Mouse (Mus musculus) intestine, embryonic 15.5 days (tissue): Measurements from ENCODE around the gene Nacc1. TPM values are rescaled to one million over a fixed set of nuclear protein-coding genes. Genes with fewer than 3 reads are reported as not detected.
A peak's percentile ranks its signal among the peaks of the same experiment; 100 is the strongest.

ENCODE experiments used
- ATAC-seq: fragments of 200-750 bp; cut with Nextera tagmentation; 2 replicates; pipeline ENCODE4 v1.8.0; 2017; ENCODE audit warnings: moderate TSS enrichment, moderate library complexity
- H3K27ac ChIP-seq: fragments of 300-500 bp; sonication (generic); 2 replicates; pipeline ENCODE4 v1.5.1; 2015; ENCODE audit warnings: mild to moderate bottlenecking, inconsistent platforms
- H3K27me3 ChIP-seq: fragments of 300-500 bp; sonication (generic); replicated peaks from 2 replicates; pipeline ENCODE4 v1.6.1; 2015; ENCODE audit warnings: inconsistent platforms
- H3K36me3 ChIP-seq: fragments of 300-500 bp; sonication (generic); 2 replicates; pipeline ENCODE4 v1.6.1; 2015; ENCODE audit warnings: inconsistent platforms
- H3K4me1 ChIP-seq: fragments of 300-500 bp; sonication (generic); replicated peaks from 2 replicates; pipeline ENCODE4 v1.6.1; 2015; ENCODE audit warnings: inconsistent platforms
- H3K4me2 ChIP-seq: fragments of 300-500 bp; sonication (generic); replicated peaks from 2 replicates; pipeline ENCODE4 v1.6.1; 2015; ENCODE audit warnings: mild to moderate bottlenecking, inconsistent platforms
- H3K4me3 ChIP-seq: fragments of 300-500 bp; sonication (generic); replicated peaks from 2 replicates; pipeline ENCODE4 v1.5.1; 2015; ENCODE audit warnings: inconsistent platforms
- H3K9ac ChIP-seq: fragments of 300-500 bp; sonication (generic); 2 replicates; pipeline ENCODE4 v1.6.1; 2015; ENCODE audit warnings: inconsistent platforms
- H3K9me3 ChIP-seq: fragments of 300-500 bp; sonication (generic); 2 replicates; pipeline ENCODE4 v1.6.1; 2016; ENCODE audit warnings: inconsistent platforms
- WGBS: fragments of 180-500 bp; shearing (Covaris S2); methylation state at CpG from one replicate; pipeline ENCODE4 v1.1.7; 2015; 5-methylcytosine and 5-hydroxymethylcytosine counted together
- polyA plus RNA-seq: library from polyadenylated mRNA; unstranded; fragments of >200 nt; fragmentation: Nextera tagmentation; extraction: Ambion mirVana; gene quantifications from 2 replicates; pipeline ENCODE4 v1.2.1, GENCODE M21; 2015

Gene Nacc1
- polyA plus RNA-seq: 14.8 and 17.0 TPM in 2 replicates

DNA sequence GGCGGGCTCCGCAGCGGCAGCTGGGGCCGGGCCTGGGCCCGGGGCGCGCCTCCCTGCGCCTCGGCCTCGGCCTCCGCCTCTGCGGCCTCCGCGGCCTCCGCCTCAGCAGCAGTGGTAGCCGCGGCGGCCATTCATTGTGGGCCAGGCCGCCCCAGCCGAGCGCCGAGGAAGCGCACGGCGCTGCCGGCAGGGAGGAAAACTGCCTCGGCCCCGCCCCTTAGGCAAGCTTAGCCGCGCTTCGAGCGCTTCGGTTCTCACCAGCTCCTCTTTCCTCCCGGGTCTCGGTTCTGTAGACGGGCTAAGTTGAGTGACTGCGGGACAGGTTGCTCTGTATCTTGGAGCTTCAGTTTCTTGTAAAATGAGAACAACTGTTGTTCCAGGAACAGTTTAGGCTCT lies at the start of gene Nacc1:
TSS of gene Nacc1 (minus strand) at position 158 of the 396 bp plus-strand sequence.
- H3K9ac ChIP-seq: peak within 1 kb of the TSS; percentile 100
- under 1% methylated on average over 36 of the region's 37 CpGs for WGBS

GRCm38 (mm10) chr8:84736521-84736920 lies 48.9 kb upstream of the Nacc1 start:
- WGBS: 87% methylated on average over 4 of the region's 4 CpGs
- no peak overlapping the region for H3K4me3 ChIP-seq
- H3K9me3 ChIP-seq: no peaks in the 10 kb centered on the region
- no peak for ATAC-seq
- no peaks in the 10 kb centered on the region for H3K36me3 ChIP-seq
- H3K27me3 ChIP-seq: peaks cover 19% of the 10 kb centered on the region
- H3K27ac ChIP-seq: no peak overlapping the region
- H3K4me2 ChIP-seq: no peak overlapping the region
- peaks cover 53% of the 10 kb centered on the region for H3K4me1 ChIP-seq
- H3K9ac ChIP-seq: no peak overlapping the region

More for the DNA sequence above, at the start of gene Nacc1:
- peak; percentile 86 for ATAC-seq
- Histone ChIP-seq H3K9me3 (no peaks in the 10 kb centered on the region), H3K4me1 (peaks cover 31% of the 10 kb centered on the region), H3K36me3 (peaks cover 3% of the 10 kb centered on the region; the same call in 1 of the 2 replicates), H3K4me3 (peak within 1 kb of the TSS; percentile 100), H3K27me3 (no peaks in the 10 kb centered on the region), H3K4me2 (peak within 1 kb of the TSS; percentile 81), H3K27ac (peak within 1 kb of the TSS; percentile 92)

DNA sequence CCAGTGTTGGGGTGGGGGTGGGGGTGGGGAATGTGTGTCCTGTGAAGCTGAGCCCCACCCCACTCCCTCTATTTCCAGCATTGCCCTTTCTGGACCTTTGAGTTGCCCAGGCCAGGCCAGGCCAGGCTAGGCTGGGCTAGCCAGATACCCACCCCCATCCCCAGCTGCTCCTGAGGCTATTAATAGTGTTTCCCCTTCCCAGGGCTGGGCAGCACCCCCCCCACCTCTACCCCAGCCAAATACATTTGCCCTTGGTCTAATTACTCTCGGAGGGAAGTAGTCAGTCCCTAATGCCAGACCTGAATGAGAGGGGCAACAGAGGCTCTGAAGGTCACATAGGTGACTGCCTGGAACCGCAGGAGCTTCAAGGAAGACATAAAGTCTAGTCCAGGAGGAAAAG lies 47.9 kb upstream of the Nacc1 start:
- Histone ChIP-seq H3K9ac (no peak overlapping the region), H3K27ac (no peak overlapping the region), H3K4me3 (no peak overlapping the region), H3K9me3 (no peaks in the 10 kb centered on the region), H3K4me2 (no peak overlapping the region), H3K4me1 (peaks cover 53% of the 10 kb centered on the region), H3K27me3 (peaks cover 19% of the 10 kb centered on the region), H3K36me3 (no peaks in the 10 kb centered on the region)
- 49% methylated on average over 2 of the region's 2 CpGs for WGBS
- no peak for ATAC-seq

DNA sequence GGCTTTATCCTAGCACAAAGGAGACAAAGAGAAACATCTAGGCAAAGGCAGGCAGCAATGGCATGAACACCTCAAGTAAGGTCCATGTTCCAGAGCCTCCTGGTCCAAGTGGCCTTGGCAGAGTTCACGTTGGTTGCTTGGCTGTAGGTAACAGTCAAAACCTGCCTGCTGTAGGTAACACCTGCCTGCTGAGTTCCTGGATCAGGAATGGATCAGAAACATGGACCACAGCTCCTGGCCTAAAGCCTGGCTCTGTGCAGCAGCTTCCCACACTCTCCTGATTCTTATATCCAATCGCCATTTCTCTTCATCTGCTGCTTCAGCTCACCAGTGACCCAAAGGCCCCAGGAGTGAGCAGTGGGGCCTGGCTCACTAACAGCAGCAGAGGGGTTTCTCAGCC lies 47.0 kb upstream of the Nacc1 start:
- H3K27ac ChIP-seq: no peak overlapping the region
- no peaks in the 10 kb centered on the region for H3K36me3 ChIP-seq
- H3K4me2 ChIP-seq: no peak overlapping the region
- no peak overlapping the region for H3K9ac ChIP-seq
- no peak for ATAC-seq
- peaks cover 19% of the 10 kb centered on the region for H3K27me3 ChIP-seq
- no peak overlapping the region for H3K4me3 ChIP-seq
- H3K9me3 ChIP-seq: no peaks in the 10 kb centered on the region
- H3K4me1 ChIP-seq: peaks cover 53% of the 10 kb centered on the region
- WGBS: 83% methylated on average over 2 of the region's 2 CpGs

- no peak overlapping the region for H3K4me2 ChIP-seq
- peaks cover 19% of the 10 kb centered on the region for H3K27me3 ChIP-seq
- H3K9me3 ChIP-seq: no peaks in the 10 kb centered on the region
- WGBS: 93% methylated on average over 6 of the region's 6 CpGs
- ATAC-seq: no peak
- no peak overlapping the region for H3K27ac ChIP-seq
- H3K36me3 ChIP-seq: no peaks in the 10 kb centered on the region
- H3K4me1 ChIP-seq: peaks cover 48% of the 10 kb centered on the region
- no peak overlapping the region for H3K4me3 ChIP-seq
- H3K9ac ChIP-seq: no peak overlapping the region
These were observed 46.3 kb upstream of the Nacc1 start for GRCm38 (mm10) chr8:84733959-84734358.

DNA sequence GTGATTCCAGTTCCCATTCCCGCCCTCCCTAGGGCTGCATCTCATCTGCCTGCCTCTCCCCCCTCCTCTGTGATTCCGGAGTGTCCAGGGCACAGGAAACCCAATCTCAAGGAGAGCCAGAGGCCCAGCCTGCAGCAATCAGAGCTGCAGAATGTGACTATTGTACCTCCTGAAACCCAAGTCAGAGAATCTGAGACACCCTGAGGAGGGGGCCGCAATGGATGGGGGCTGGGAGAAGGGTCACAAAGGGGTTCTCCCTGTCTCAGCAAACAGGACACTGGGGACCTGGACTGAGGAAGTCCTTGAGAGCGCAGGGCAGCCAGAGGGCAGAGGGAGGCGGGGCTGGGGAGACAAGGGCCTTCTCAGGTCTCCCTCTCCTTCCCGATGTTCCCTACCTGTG lies 45.3 kb upstream of the Nacc1 start:
- Histone ChIP-seq H3K4me3 (no peak overlapping the region), H3K27ac (0 out of 2 replicates have a peak overlapping the region, but pooled peaks have one; percentile 19), H3K36me3 (no peaks in the 10 kb centered on the region), H3K9me3 (no peaks in the 10 kb centered on the region), H3K4me1 (peaks cover 40% of the 10 kb centered on the region), H3K9ac (no peak overlapping the region), H3K27me3 (peaks cover 10% of the 10 kb centered on the region), H3K4me2 (no peak overlapping the region)
- 41% methylated on average over 6 of the region's 6 CpGs for WGBS
- no peak for ATAC-seq

GRCm38 (mm10) chr8:84732545-84732944 lies 44.9 kb upstream of the Nacc1 start:
- H3K27me3 ChIP-seq: peaks cover 10% of the 10 kb centered on the region; the same call in 1 of the 2 replicates
- peaks cover 37% of the 10 kb centered on the region for H3K4me1 ChIP-seq
- no peaks in the 10 kb centered on the region for H3K36me3 ChIP-seq
- no peak overlapping the region for H3K9ac ChIP-seq
- no peak for ATAC-seq
- H3K4me2 ChIP-seq: no peak overlapping the region
- H3K9me3 ChIP-seq: no peaks in the 10 kb centered on the region
- H3K4me3 ChIP-seq: no peak overlapping the region
- H3K27ac ChIP-seq: peak overlapping the region; percentile 19; the same call in 1 of the 2 replicates
- 50% methylated on average over 5 of the region's 5 CpGs for WGBS

- no peak overlapping the region for H3K4me2 ChIP-seq
- 64% methylated on average over 11 of the region's 11 CpGs for WGBS
- 0 out of 2 replicates have a peak, but pooled peaks have one; percentile 7 for ATAC-seq
- peaks cover 7% of the 10 kb centered on the region; the same call in 1 of the 2 replicates for H3K27me3 ChIP-seq
- H3K36me3 ChIP-seq: no peaks in the 10 kb centered on the region
- H3K4me1 ChIP-seq: peaks cover 37% of the 10 kb centered on the region
- peak overlapping the region; percentile 54; the same call in 1 of the 2 replicates for H3K27ac ChIP-seq
- H3K9ac ChIP-seq: no peak overlapping the region
- no peaks in the 10 kb centered on the region for H3K9me3 ChIP-seq
- H3K4me3 ChIP-seq: no peak overlapping the region
These were observed 43.9 kb upstream of the Nacc1 start for GRCm38 (mm10) chr8:84731371-84732177.

DNA sequence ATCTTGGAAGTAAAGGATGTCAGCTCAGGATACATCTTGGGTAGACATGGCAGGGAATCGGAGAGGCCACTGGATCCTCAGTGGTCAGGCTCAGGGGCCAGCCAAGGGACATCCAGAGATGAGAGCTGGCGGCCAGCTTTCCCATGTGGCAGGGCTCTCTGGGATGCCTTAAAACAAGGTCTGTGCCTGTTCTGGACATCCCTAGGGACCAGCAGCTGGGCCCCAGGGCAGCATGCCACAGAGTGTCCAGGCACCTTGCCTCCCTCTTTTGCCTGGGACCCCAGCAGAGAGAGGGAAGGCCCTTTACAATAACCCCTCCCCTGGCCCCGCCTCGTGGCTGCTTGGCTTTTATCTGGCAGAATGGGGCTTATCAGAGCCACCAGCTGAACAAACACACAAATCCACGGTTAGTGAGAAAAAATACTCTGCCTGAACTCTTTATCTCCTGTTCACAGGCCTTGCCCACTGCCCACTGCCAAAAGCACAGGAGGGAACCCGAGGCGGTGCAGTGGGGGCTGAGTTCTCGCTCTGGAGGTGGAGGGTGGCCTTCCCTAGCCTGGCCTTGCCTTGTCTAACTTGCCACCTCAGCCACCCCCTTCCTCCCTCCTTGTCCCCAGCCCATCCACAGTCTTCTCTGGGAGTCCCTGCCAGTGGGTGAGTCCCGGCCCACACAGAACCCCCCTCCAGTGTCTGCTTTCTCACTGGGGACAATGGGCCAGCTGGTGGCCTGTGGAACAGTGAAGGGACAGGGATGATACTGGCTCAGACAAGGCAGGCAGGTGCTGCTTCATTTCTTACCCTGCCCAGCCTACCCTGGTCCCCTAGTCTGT lies 43.1 kb upstream of the Nacc1 start:
- Histone ChIP-seq H3K27me3 (peaks cover 4% of the 10 kb centered on the region; the same call in 1 of the 2 replicates), H3K36me3 (no peaks in the 10 kb centered on the region), H3K27ac (peak overlapping the region; percentile 54; the same call in 1 of the 2 replicates), H3K9ac (0 out of 2 replicates have a peak overlapping the region, but pooled peaks have one; percentile 17), H3K4me3 (no peak overlapping the region), H3K9me3 (no peaks in the 10 kb centered on the region), H3K4me2 (peak overlapping the region; percentile 26), H3K4me1 (peaks cover 38% of the 10 kb centered on the region)
- peak; percentile 77 for ATAC-seq
- WGBS: 41% methylated on average over 9 of the region's 9 CpGs

GRCm38 (mm10) chr8:84729921-84730362 lies 42.3 kb upstream of the Nacc1 start:
- Histone ChIP-seq H3K4me1 (peaks cover 42% of the 10 kb centered on the region), H3K36me3 (no peaks in the 10 kb centered on the region), H3K4me3 (no peak overlapping the region), H3K4me2 (no peak overlapping the region), H3K27me3 (0 out of 2 replicates have a peak, but pooled peaks cover 4% of the 10 kb centered on the region), H3K9me3 (no peaks in the 10 kb centered on the region), H3K9ac (no peak overlapping the region), H3K27ac (0 out of 2 replicates have a peak overlapping the region, but pooled peaks have one; percentile 41)
- WGBS: 89% methylated on average over 16 of the region's 16 CpGs
- ATAC-seq: no peak

GRCm38 (mm10) chr8:84728474-84728873 lies 40.8 kb upstream of the Nacc1 start:
- no peaks in the 10 kb centered on the region for H3K9me3 ChIP-seq
- H3K27ac ChIP-seq: no peak overlapping the region
- no peak overlapping the region for H3K4me3 ChIP-seq
- 76% methylated on average over 3 of the region's 3 CpGs for WGBS
- H3K27me3 ChIP-seq: no peaks in the 10 kb centered on the region
- H3K9ac ChIP-seq: no peak overlapping the region
- no peak overlapping the region for H3K4me2 ChIP-seq
- peaks cover 54% of the 10 kb centered on the region for H3K4me1 ChIP-seq
- H3K36me3 ChIP-seq: no peaks in the 10 kb centered on the region
- ATAC-seq: no peak

GRCm38 (mm10) chr8:84725941-84726259 lies 38.2 kb upstream of the Nacc1 start:
- H3K4me2 ChIP-seq: no peak overlapping the region
- no peak for ATAC-seq
- 44% methylated on average over 3 of the region's 3 CpGs for WGBS
- 0 out of 2 replicates have a peak overlapping the region, but pooled peaks have one; percentile 1 for H3K27ac ChIP-seq
- no peaks in the 10 kb centered on the region for H3K27me3 ChIP-seq
- no peaks in the 10 kb centered on the region for H3K36me3 ChIP-seq
- peaks cover 44% of the 10 kb centered on the region for H3K4me1 ChIP-seq
- H3K4me3 ChIP-seq: no peak overlapping the region
- no peak overlapping the region for H3K9ac ChIP-seq
- no peaks in the 10 kb centered on the region for H3K9me3 ChIP-seq
